Mouse (Mus musculus) CD4-positive naive resting alpha-beta T cell, adult 57 days (primary cell): ENCODE measurements around the gene Olfr195. TPM values are rescaled to one million over a fixed set of nuclear protein-coding genes. Genes with fewer than 3 reads are reported as not detected.

Experiments
- total RNA-seq: library from RNA; stranded (reverse); gene quantifications from one replicate; pipeline ENCODE4 v1.2.4, GENCODE M21; 2023

Gene Olfr195
- not detected for total RNA-seq

DNA sequence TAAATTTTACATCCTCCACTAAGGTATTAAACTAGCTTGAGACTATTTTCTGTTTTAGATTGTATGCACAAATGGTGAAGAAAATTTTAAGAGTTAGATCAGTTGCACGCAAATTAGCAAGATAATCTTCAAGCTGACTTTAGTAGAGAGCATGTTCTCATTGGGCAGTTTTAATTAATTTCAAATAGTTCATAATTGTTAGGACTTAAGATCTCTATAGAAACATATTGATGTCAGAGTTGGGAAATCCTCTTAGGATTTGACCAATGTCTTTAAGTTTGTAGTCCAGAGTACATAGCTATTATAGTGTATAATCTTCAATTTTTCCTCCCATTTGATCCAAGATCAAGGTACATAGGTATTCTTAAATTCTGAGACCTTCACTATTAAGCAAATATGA lies at the start of gene Olfr195:
Olfr195 (plus strand) TSS at position 301 of the 400 bp plus-strand sequence.

DNA sequence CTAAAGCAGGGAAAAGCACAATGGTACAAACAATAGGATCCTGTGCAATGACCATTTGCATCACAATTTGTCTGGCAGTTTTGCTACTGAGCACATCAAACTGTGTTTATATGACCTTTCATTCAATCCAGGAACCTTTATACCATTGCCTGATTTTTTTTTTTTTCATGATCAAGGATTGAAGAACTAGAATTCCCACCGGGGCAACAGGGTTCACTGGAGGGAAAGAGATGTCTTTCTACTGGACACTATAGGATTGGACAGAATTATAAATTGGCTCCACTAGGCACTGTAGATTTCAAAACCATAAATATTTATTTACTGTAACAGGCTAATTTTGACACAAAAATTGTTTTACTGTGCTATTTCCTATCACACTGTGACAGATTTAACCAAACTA lies 35.1 kb upstream of the Olfr195 start, which contains the start of gene Olfr193:
Olfr193 (minus strand) TSS at position 101 of the 400 bp plus-strand sequence.

DNA sequence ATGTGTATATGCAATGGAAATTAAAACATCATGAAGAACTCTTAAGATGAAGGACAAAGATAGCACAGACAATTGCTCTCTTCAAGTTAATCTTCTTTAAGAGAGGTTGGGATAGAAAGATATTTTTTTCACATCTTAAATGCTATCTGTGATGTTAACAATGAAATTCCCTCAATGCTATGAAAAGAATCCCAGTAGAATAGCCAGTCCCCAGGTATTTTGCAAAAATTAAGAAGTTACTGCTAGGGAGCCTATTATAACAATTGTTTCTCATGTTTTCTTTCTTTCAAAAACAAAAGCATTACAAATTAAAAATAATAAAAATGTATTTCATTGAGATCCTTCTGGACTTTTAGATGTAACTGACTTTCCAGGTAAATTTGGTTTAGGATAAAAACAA lies 25.9 kb upstream of the Olfr195 start, which contains the start of gene Olfr194:
Olfr194 (minus strand) TSS at position 101 of the 400 bp plus-strand sequence.

DNA sequence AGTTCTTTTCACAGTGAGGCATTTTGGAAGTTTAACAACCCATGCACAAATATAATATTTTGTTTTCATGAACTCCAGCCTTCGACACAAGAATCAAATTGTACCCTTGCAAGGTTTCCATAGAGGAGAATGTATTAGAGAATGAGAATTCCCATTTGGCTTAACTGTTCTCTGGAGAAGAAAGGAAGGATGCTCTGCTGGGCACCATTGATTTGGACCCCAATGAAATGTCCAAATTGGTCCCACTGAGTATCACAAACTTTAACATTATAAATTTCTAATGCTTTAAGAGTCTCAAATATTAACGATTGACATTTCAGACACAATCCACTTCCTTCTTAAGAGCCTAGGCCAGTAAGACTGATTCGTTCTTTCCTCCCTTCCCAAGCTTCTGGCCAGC lies 23.5 kb downstream of the Olfr195 start, which contains the start of gene Olfr196:
Olfr196 (minus strand) TSS at position 101 of the 400 bp plus-strand sequence.

Other genes starting within 250 kb of the Olfr195 start
- gene Olfr181, start 218.3 kb upstream of the Olfr195 start, total RNA-seq, result not detected
- not detected for gene Olfr180, start 217.7 kb upstream of the Olfr195 start, total RNA-seq
- not detected for gene Olfr183, start 151.7 kb upstream of the Olfr195 start, total RNA-seq
- gene Olfr186, start 116.8 kb upstream of the Olfr195 start, total RNA-seq, result not detected
- not detected for gene Olfr187, start 107.3 kb upstream of the Olfr195 start, total RNA-seq
- gene Olfr190, start 69.0 kb upstream of the Olfr195 start, total RNA-seq, result not detected
- gene Olfr191, start 57.2 kb upstream of the Olfr195 start, total RNA-seq, result not detected
- not detected for gene Olfr193, start 35.2 kb upstream of the Olfr195 start, total RNA-seq
- not detected for gene Olfr194, start 26.0 kb upstream of the Olfr195 start, total RNA-seq
- gene Olfr196, start 23.4 kb downstream of the Olfr195 start, total RNA-seq, result not detected
- not detected for gene Olfr198, start 56.5 kb downstream of the Olfr195 start, total RNA-seq
- not detected for gene Olfr199, start 72.7 kb downstream of the Olfr195 start, total RNA-seq
- not detected for gene Olfr201, start 125.6 kb downstream of the Olfr195 start, total RNA-seq
- not detected for gene Olfr202, start 139.7 kb downstream of the Olfr195 start, total RNA-seq
- gene Olfr203, start 151.8 kb downstream of the Olfr195 start, total RNA-seq, result not detected
- gene Olfr204, start 171.2 kb downstream of the Olfr195 start, total RNA-seq, result not detected
- gene Olfr205, start 184.1 kb downstream of the Olfr195 start, total RNA-seq, result not detected
- gene Olfr206, start 202.2 kb downstream of the Olfr195 start, total RNA-seq, result not detected
- not detected for gene Olfr209, start 216.9 kb downstream of the Olfr195 start, total RNA-seq